Mouse (Mus musculus): Measurements from ENCODE around the gene Slco1a4. TPM values are rescaled to one million over a fixed set of nuclear protein-coding genes. Genes with fewer than 3 reads are reported as not detected.
"Not testable (repeated sequence)": the region's sequence is repeated elsewhere in the genome, so short reads cannot be mapped to it uniquely, and the experiment has no call there.

Slco1a4 gene
- total RNA-seq (2014; fragmentation: Nextera tagmentation) (not detected in 2 replicates), total RNA-seq (2017) (not detected in 2 replicates)

DNA sequence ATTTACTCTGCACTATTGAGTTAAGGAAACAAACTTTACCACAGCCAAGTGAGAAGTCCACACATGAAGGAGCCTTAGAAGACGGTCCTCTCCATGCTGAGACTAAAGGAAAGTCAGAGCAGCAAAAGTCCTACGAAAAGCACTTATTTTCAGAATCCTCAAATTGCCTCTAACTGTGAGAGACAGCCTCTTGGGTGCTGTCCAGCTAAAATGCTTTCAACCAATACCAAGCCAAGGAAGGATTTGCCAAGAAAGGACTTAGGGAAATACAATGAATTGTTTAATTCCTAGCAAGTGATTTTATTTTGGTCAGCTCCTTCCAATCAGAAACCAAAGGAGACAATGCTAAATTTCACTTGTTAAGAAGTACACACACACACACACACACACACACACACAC is at the start of gene Slco1a4:
Slco1a4 (minus strand) TSS at position 115 of the 400 bp plus-strand sequence.
- no peak for ATAC-seq (replicated peaks; ENCODE audit: poor library complexity, severe bottlenecking)

DNA sequence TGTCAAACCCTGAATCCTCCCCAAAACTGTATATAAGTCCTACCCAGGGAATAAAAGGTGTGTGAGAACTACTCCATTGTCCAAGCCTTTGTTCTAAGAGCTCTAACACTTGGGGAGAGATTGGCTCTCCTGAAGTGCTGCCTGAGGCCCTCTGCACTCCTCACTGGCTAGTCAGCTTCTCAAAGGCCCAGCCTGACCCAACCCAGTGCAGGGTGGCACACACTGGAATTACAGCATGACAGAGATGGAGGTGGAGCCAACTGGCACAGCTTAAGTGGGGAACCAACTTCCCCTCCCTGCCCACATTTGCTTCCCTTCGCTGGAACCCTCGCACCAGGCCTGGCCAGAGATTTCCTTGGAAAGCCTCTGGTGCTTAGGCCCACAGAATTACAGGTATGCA is 42.2 kb upstream of the Slco1a4 start:
- no peak for ATAC-seq (replicated peaks; ENCODE audit: poor library complexity, severe bottlenecking)

DNA sequence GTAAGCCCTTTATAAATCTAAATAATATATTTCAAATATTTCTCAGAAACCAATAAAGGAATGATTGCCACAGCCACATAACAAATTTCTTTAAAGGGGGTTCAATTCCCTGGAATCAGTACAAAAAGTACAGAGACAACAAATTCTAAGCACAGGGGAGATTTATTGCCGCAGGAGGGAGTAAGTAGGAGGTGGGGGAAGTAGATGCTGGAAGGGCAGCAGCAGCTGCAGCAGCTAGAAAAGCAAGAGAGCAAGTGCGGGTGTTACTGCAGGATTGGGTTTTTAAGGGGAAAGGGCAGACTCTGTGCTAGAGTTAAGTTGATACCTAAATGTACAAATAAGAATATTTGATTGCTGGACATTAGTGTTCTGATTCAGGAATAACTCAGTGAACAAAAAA is 33.7 kb upstream of the Slco1a4 start:
- no peak for ATAC-seq (replicated peaks; ENCODE audit: poor library complexity, severe bottlenecking)

DNA sequence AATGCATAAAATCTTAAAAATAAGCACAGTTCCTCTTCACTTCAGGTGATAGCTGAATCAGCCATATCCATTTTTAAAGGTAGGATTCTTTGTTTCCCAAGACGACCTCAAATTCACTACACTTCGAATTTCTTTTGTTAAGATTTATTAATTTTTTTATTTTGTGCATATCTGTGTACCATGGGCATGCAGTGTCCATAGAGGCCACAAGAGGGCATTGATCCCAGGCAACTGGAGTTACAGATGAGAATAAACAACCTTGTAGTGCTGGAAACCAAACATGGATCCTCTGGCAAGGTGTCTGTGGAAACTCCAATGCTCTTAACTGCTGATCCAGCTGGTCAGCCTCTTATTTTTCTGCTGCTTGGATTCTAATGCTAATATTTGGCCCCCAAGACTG is 32.2 kb upstream of the Slco1a4 start:
- peak; percentile 46; the same call in 1 of the 2 replicates for ATAC-seq (replicated peaks; ENCODE audit: poor library complexity, severe bottlenecking)

DNA sequence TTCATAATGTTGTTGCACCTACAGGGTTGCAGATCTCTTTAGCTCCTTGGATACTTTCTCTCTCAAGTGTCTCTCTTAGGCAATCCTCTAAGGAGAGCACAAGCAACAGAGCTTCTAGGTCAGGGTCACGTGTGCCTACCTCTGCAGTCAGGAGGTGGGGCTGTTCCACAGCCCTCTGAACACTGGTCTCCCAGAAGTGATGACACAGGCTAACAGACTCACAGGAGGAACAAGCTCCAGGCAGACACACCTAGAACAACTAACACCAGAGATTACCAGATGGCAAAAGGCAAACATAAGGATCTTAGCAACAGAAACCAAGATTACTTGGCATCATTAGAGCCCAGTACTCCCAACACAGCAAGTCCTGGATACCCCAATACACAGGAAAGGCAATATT is 26.6 kb upstream of the Slco1a4 start:
- ATAC-seq (replicated peaks; ENCODE audit: poor library complexity, severe bottlenecking): no peak

DNA sequence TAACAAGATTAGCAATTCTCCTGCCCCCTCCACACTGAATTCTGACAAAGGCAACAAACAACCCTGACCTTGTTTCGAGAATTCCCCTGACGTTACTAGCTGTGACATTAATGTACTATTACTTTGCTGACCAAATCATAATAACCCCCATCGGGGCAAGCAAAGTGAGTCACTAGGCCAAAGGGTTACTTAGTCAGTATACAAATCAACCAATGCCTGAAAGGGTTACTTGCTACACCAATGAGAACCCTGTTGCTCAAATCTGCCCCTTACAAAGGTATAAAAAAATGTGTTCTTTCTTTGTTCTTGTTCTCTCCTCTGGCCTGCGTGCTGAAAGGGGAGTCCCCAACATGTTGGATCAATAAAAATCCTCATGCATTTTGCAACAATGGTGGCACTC is 19.7 kb upstream of the Slco1a4 start:
- ATAC-seq (replicated peaks; ENCODE audit: poor library complexity, severe bottlenecking): not testable (repeated sequence)

DNA sequence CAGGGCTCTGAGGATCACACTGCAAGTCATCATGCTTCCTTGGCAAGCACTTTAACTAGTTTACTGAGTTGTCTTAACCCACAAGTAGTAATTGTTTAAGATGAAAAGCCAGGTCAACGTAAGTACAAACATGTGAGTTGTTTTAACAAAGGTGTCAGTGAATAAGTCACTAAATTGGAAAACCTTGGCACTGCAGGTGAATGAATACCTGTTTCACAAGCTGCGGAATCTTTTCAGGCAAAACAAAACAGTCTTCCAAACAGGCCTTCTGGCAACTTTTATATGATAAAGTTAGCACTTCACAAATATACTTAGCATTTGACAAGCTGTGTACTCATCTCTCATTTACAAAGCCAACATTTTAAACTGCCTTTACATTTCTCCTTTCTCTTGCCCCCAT is 15.7 kb upstream of the Slco1a4 start:
- no peak for ATAC-seq (replicated peaks; ENCODE audit: poor library complexity, severe bottlenecking)

DNA sequence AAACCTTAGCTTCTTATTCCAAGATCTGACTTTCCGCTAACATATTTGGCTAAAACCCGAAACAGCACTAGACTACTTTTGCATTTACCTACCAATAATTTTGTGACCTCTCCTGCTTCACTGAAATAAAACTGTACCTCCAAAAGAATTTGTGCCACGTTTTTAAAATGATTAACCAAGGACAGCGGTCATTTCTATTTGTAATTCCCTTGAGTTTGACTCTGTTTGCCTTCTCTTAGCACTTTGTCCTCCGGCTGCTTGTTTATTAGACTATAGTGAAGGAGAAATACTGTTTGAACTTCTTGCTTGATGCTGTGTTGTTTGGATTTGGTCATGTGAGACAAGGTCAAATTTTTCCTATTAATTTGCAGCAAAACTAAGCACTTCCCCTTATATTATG is 12.7 kb upstream of the Slco1a4 start:
- no peak for ATAC-seq (replicated peaks; ENCODE audit: poor library complexity, severe bottlenecking)

DNA sequence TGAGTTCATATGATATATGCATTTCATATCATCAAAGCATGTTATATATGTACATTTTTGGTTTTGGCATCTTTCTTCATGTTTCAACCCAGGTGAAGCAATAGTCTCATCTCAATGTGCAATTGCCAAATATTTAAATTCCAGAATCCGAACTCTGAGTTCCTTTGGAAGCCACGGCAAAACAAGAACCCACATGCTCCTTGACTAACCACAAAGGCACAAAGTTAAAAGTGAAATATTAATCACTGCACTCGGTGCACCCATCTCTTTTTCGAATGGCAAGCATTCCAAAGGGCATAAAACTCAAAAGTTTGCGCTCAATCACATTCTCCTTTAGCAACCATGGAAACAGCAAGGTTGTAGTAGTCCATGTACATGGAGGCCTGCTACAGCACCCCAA is 10.0 kb upstream of the Slco1a4 start:
- ATAC-seq (replicated peaks; ENCODE audit: poor library complexity, severe bottlenecking): no peak

DNA sequence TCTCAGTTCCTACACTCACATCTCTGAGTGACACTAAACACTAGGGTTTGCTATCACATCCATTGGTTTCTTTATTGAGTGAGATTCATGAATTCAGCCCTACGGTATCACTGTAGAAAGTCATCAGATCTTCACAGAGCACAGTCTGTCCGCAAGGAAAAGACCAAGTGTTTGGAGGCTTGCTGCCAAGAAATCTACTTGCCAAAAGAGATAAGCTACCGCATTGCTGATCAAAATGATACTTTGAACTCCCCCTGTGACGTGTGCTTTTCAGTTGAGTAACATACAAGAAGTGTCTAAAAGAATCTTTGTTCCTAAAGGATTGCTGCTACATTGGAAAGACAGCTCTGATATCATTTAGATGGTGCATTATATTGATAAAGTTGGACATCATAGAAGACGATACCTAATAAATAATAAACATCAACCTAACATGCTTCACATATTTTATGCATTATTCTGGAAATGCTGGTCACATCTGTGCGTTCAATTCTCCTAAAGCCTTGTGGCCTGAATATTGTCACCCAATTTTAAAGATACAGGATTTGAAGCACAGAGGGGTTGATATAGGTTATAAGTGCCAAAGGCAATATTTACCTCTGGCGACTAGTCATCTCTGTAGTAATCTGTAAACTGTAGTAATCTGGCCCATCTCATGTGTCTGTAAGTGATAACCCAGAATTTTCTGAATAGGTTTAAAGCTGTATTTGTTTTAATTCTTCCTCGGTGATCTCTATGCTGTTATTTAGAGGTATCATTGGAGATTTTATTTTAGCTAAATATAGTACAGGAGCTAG is 1.9 kb upstream of the Slco1a4 start:
- ATAC-seq (replicated peaks; ENCODE audit: poor library complexity, severe bottlenecking): no peak

DNA sequence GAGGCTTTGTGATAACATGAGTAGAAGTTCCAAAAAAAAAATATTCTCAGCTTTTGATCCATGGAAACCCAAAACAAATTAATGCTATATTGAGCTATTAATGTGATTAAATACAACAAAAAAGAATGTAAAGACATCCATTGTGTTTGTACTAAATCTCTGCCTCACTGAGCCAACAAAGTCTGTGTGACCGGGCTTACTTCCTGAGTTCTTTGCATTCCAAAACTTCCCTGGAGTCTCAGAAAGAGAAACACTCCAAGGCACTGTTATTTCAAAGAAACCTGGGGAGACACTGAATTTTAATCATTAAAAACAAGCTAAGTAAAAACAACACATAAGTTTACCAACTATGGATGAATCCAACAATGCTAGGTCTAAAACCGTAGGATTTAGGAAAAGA is 2.4 kb downstream of the Slco1a4 start:
- no peak for ATAC-seq (replicated peaks; ENCODE audit: poor library complexity, severe bottlenecking)

DNA sequence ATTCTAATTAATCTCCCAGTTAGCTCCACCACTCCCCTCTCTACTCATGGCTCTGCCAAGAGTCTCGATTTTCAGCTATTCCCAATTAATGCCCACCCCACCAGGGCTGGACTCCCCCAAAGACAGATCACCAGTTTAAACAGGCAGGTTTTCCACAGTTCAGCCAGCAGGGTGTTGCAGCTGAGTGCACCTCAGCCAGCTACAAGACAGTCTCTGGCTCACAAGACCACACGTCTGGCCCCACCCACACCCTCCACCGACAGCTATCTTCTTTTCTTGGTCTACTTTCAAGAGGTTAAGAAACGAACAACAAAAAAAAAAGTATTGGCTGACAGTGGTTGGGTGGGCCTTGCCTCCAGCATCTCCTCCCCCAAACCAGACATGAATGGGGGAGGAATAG is 6.9 kb downstream of the Slco1a4 start:
- ATAC-seq (replicated peaks; ENCODE audit: poor library complexity, severe bottlenecking): no peak

DNA sequence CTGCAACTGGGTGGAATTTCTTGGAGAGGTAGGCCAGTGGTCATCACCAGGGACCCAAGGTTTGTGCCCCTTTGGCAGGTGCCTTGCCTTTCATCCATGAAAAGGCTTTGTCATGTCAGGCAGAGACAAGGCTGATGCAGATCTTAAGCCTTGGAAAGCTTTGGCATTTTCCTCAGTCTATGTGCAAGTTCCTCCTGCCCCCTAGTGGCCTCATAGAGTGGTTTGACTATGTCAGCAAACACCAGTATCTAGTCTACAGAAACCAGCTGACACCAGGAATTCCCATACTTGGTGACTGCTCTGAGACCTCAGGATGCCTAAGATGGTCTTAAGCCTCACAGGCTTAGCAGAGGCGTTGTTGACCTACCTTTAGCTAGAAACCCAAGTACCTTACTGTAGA is 58.2 kb downstream of the Slco1a4 start:
- ATAC-seq (replicated peaks; ENCODE audit: poor library complexity, severe bottlenecking): no peak

DNA sequence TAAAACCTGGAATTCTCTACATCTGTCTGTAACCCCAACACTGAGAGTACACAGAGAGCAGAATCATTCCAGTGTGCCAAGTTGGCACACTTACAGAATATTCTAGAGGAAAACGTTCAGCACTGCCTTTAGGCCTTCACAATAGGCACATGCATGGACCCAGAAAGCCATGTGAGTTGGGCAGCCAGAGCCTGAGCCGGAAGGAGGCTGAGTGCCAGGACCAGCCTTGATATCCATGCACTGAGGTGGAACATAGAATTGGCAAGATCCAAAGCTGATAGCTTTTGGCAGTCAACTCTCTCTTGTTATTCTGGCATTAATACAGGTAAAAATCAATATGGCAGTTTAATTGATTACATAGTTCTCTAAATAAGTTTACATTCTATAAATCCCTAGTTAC is 81.5 kb downstream of the Slco1a4 start:
- no peak for ATAC-seq (replicated peaks; ENCODE audit: poor library complexity, severe bottlenecking)

DNA sequence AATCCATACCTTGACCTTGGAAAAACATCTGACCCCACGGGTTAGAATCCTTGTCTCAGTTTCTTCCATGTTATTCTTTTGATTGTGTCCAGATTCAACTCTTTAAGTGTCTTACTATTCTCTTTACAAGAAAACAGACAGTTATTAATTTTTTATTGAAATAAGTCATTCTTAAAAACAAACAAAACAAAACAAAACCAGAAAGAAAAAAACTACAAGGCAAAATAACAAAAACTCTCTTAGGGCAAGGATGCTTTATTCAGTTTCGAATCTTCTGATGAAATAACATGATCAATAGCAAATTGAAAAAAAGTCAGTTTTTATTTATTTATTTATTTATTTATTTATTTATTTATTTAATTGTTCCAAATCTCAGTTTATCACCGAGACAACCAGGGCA is 82.3 kb downstream of the Slco1a4 start, which contains the start of gene Gm5724:
Gm5724 (minus strand) TSS at position 101 of the 400 bp plus-strand sequence.
- ATAC-seq (replicated peaks; ENCODE audit: poor library complexity, severe bottlenecking): no peak

Other genes starting within 250 kb of the Slco1a4 start
- not detected in 2 replicates for gene Slco1b2, start 226.7 kb downstream of the Slco1a4 start, total RNA-seq (2014; fragmentation: Nextera tagmentation)
- gene Slco1b2, start 226.7 kb downstream of the Slco1a4 start, total RNA-seq (2017): not detected in 2 replicates
- gene Gm5724, start 82.4 kb downstream of the Slco1a4 start, total RNA-seq (2014; fragmentation: Nextera tagmentation): not detected in 2 replicates
- not detected in 2 replicates for gene Gm5724, start 82.4 kb downstream of the Slco1a4 start, total RNA-seq (2017)
- not detected in 2 replicates for gene Slco1a1, start 90.8 kb upstream of the Slco1a4 start, total RNA-seq (2014; fragmentation: Nextera tagmentation)
- not detected in 2 replicates for gene Slco1a1, start 90.8 kb upstream of the Slco1a4 start, total RNA-seq (2017)
- gene Gm6614, start 155.2 kb upstream of the Slco1a4 start, total RNA-seq (2014; fragmentation: Nextera tagmentation): not detected in 2 replicates
- not detected in 2 replicates for gene Gm6614, start 155.2 kb upstream of the Slco1a4 start, total RNA-seq (2017)